Mouse (Mus musculus) cerebellum, adult 18-20 months (tissue): ENCODE data around the gene M1ap.

Experiments used
- DNase-seq, 2 experiments: peaks; one replicate each; pipeline ENCODE4 v3.0.0; 2021

The M1ap gene

DNA sequence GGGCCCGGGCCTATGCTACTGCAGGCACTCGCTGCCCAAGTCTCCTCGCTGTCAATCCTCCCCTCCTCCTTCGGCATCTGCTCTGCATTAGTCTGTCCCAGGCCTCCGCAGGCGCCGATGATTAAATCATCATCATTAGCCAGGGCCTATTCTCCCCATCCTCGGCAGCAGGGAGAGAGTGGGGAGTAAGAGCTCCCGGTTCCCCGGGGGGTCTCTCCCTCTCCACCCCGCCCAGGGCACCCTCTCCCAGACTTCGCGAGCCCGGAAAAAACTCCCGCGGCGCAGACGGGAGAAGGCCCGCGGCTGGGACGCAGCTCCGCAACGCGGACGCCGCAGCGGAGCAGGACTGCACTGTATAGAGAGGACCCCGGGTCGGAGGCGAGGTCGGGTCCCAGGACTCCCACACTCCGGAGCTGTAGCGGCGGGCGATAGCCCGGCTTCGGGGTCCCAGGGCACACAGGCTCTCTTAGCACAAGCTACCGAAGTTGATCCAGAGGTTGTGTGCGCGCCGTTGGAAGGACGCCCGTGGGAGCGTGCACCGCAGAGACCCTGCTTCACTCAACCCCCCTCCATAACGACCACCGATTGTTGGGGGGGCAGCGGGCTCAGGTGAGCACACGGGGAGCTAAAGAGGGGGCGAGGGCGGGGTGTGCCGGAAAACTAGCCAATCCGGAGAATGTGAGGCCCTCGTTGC, 131.1 kb downstream of the M1ap start, which contains the start of gene Pcgf1:
Gene Pcgf1, plus strand, starts transcription at position 240 of the 694 bp plus-strand sequence.
- peak in 1 of 2 experiments; percentile 99 for DNase-seq

- DNase-seq, result peak; percentile 87 to 100
These were observed 131.7 kb downstream of the M1ap start for GRCm38 (mm10) chr6:83078324-83078858.
